Mouse (Mus musculus): ENCODE measurements around the gene Aprt.
A peak's percentile ranks its signal among the peaks of the same experiment; 100 is the strongest.

DNA sequence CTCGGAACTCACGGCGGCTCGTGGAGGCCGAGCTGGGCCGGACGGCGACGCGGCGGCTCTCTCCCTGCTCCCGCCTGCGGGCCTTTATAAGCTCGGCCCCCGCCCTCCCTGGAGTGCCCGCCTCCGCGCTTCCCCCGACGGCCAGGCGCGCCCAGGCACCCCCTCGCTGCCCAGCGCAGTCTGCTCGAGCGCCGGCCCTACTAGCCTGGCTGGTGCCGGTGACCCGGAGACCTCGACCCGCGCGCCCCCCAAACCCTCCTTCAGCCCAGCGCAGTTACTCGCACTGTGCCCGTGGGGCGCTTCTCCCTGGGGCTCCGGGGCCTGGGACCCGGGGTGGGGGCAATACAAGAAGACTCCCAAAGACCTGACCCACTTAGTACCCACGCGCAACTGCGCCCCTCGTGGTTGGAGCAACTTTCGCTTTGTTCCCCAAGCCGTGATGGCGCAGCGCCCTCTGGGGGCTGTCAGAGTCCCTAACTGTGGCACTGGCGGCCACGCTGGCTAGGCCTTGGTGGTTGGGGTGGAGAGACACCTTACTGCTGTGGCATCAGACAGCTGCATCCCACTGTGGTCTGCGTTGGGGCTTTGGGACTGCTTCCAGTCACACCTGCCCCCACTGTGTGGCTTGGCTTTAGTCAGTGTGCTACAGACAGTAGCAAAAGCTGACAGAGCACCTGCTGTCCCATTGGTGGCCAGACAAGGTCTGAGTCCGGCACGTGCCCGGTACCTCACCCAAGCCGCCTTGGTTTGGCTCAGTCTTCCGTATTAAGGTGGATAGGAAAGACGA, 25.3 kb downstream of the Aprt start, which contains the start of gene Piezo1:
- TF ChIP-seq MXI1 (IDR thresholded peaks at IDR 0.05; ENCODE audit: low read depth, low read length) (no peak), POLR2AphosphoS2 (IDR thresholded peaks at IDR 0.05; ENCODE audit: low read length) (no peak), MAX (IDR thresholded peaks at IDR 0.05; ENCODE audit: low read length) (no peak), CTCF (IDR thresholded peaks at IDR 0.05 in 2 of 3, conservative IDR thresholded peaks at IDR 0.05 in 1 of 3; ENCODE audit: control insufficient read depth in 1 of 3, insufficient read depth in 1 of 3, low read depth in 2 of 3, low read length in 3 of 3, poor library complexity in 1 of 3, severe bottlenecking in 1 of 3) (peak; percentile 76 to 97 (median 92); a peak in 5 of 6 replicates), TBP (IDR thresholded peaks at IDR 0.05; ENCODE audit: low read depth, low read length) (0 out of 2 replicates have a peak, but pooled peaks have one; percentile 40), POLR2A (IDR thresholded peaks at IDR 0.05; ENCODE audit: control insufficient read depth in 1 of 2, insufficient read depth in 1 of 2, low read depth in 1 of 2, low read length in 2 of 2, poor library complexity in 1 of 2) (peak; percentile 29 to 78; a peak in 2 of 4 replicates), EP300 (IDR thresholded peaks at IDR 0.05; ENCODE audit: low read depth in 1 of 2, low read length in 2 of 2) (no peak), JUND (IDR thresholded peaks at IDR 0.05; ENCODE audit: low read depth, low read length) (no peak), ETS1 (IDR thresholded peaks at IDR 0.05; ENCODE audit: low read depth, low read length) (no peak), RAD21 (IDR thresholded peaks at IDR 0.05; ENCODE audit: low read depth, low read length) (peak; percentile 49), E2F4 (IDR thresholded peaks at IDR 0.05; ENCODE audit: borderline replicate concordance, low read depth, low read length) (no peak), HCFC1 (IDR thresholded peaks at IDR 0.05; ENCODE audit: low read depth, low read length) (no peak), ZNF384 (IDR thresholded peaks at IDR 0.05; ENCODE audit: low read depth, low read length) (no peak), SIN3A (IDR thresholded peaks at IDR 0.05; ENCODE audit: low read length) (no peak)

Measured in MEL (cell line).